Mouse (Mus musculus): ENCODE data around the gene Trim9.
A peak's percentile ranks its signal among the peaks of the same experiment; 100 is the strongest.

The Trim9 gene

GRCm38 (mm10) chr12:70347202-70347841 lies at the start of gene Trim9:
Trim9 (minus strand) TSS chr12:70347614.
- peak; percentile 99 for DNase-seq

GRCm38 (mm10) chr12:70395061-70395460 lies 47.6 kb upstream of the Trim9 start:
- DNase-seq, result no peak

GRCm38 (mm10) chr12:70391236-70391635 lies 43.8 kb upstream of the Trim9 start:
- DNase-seq, result peak; percentile 81

GRCm38 (mm10) chr12:70374976-70375375 lies 27.6 kb upstream of the Trim9 start:
- DNase-seq, result no peak

GRCm38 (mm10) chr12:70372874-70373273 lies 25.5 kb upstream of the Trim9 start:
- DNase-seq, result no peak

GRCm38 (mm10) chr12:70369348-70369747 lies 21.9 kb upstream of the Trim9 start:
- DNase-seq, result no peak

GRCm38 (mm10) chr12:70368820-70369219 lies 21.4 kb upstream of the Trim9 start:
- no peak for DNase-seq

- DNase-seq, result peak; percentile 57
Measured at GRCm38 (mm10) chr12:70367326-70368248, 20.2 kb upstream of the Trim9 start.

GRCm38 (mm10) chr12:70363016-70363415 lies 15.6 kb upstream of the Trim9 start:
- DNase-seq, result no peak

- DNase-seq, result no peak
Measured at GRCm38 (mm10) chr12:70360276-70360675, 12.9 kb upstream of the Trim9 start.

- DNase-seq, result no peak
Measured at GRCm38 (mm10) chr12:70359443-70359842, 12.0 kb upstream of the Trim9 start.

- DNase-seq, result no peak
Measured at GRCm38 (mm10) chr12:70354926-70355325, 7.5 kb upstream of the Trim9 start.

GRCm38 (mm10) chr12:70350490-70350889 lies 3.1 kb upstream of the Trim9 start:
- peak; percentile 28 for DNase-seq

- no peak for DNase-seq
Measured at GRCm38 (mm10) chr12:70349788-70350187, 2.4 kb upstream of the Trim9 start.

- no peak for DNase-seq
Measured at GRCm38 (mm10) chr12:70348026-70348425, 612 bp upstream of the Trim9 start.

GRCm38 (mm10) chr12:70346139-70347026 lies 1.0 kb downstream of the Trim9 start:
- peak; percentile 80 for DNase-seq

- peak; percentile 71 for DNase-seq
Measured at GRCm38 (mm10) chr12:70345531-70346138, 1.8 kb downstream of the Trim9 start.

GRCm38 (mm10) chr12:70335176-70335575 lies 12.2 kb downstream of the Trim9 start:
- peak; percentile 49 for DNase-seq

- no peak for DNase-seq
Measured at GRCm38 (mm10) chr12:70333253-70333805, 14.1 kb downstream of the Trim9 start.

GRCm38 (mm10) chr12:70329059-70329458 lies 18.4 kb downstream of the Trim9 start:
- no peak for DNase-seq

GRCm38 (mm10) chr12:70326956-70327355 lies 20.5 kb downstream of the Trim9 start:
- no peak for DNase-seq

- DNase-seq, result no peak
Measured at GRCm38 (mm10) chr12:70326393-70326792, 21.0 kb downstream of the Trim9 start.

Data from cerebellum, adult 9-11 months (tissue).